Mouse (Mus musculus): Measurements from ENCODE around the gene Tmtc2. TPM values are rescaled to one million over a fixed set of nuclear protein-coding genes. Genes with fewer than 3 reads are reported as not detected.

Gene Tmtc2
- polyA plus RNA-seq, 1 experiment from 2014 or later = 6.9 TPM

- Histone ChIP-seq H3K36me3 (no peaks in the 10 kb centered on the region), H3K27ac (no peak overlapping the region), H3K4me3 (no peak overlapping the region), H3K27me3 (ENCODE audit: insufficient read depth, poor library complexity, severe bottlenecking) (no peaks in the 10 kb centered on the region), H3K9me3 (no peaks in the 10 kb centered on the region), H3K4me1 (no peaks in the 10 kb centered on the region)
- WGBS = 68% methylated on average over 4 of the region's 4 CpGs
- no peak for DNase-seq (ENCODE audit: low spot score)
These were observed 374.2 kb downstream of the Tmtc2 start for GRCm38 (mm10) chr10:105200092-105200491.

GRCm38 (mm10) chr10:105199515-105199914 lies 374.7 kb downstream of the Tmtc2 start:
- 81% methylated on average over 5 of the region's 5 CpGs for WGBS

GRCm38 (mm10) chr10:105195377-105195776 lies 378.9 kb downstream of the Tmtc2 start:
- Histone ChIP-seq H3K27ac (no peak overlapping the region), H3K4me3 (no peak overlapping the region), H3K36me3 (no peaks in the 10 kb centered on the region), H3K27me3 (ENCODE audit: insufficient read depth, poor library complexity, severe bottlenecking) (no peaks in the 10 kb centered on the region), H3K4me1 (no peaks in the 10 kb centered on the region), H3K9me3 (no peaks in the 10 kb centered on the region)
- no peak for DNase-seq (ENCODE audit: low spot score)
- WGBS = 84% methylated on average over 2 of the region's 2 CpGs

More at GRCm38 (mm10) chr10:105199515-105199914, 374.7 kb downstream of the Tmtc2 start:
- H3K4me1 ChIP-seq = no peaks in the 10 kb centered on the region
- no peaks in the 10 kb centered on the region for H3K27me3 ChIP-seq (ENCODE audit: insufficient read depth, poor library complexity, severe bottlenecking)
- no peak overlapping the region for H3K4me3 ChIP-seq
- H3K27ac ChIP-seq = no peak overlapping the region
- DNase-seq (ENCODE audit: low spot score) = no peak
- no peaks in the 10 kb centered on the region for H3K36me3 ChIP-seq
- H3K9me3 ChIP-seq = no peaks in the 10 kb centered on the region

GRCm38 (mm10) chr10:105193756-105194460 lies 380.3 kb downstream of the Tmtc2 start:
- Histone ChIP-seq H3K4me1 (peaks cover 6% of the 10 kb centered on the region), H3K27me3 (ENCODE audit: insufficient read depth, poor library complexity, severe bottlenecking) (no peaks in the 10 kb centered on the region)
- WGBS = 82% methylated on average over 4 of the region's 4 CpGs

GRCm38 (mm10) chr10:105192071-105192470 lies 382.2 kb downstream of the Tmtc2 start:
- WGBS = 92% methylated on average over 2 of the region's 2 CpGs
- H3K4me3 ChIP-seq = no peak overlapping the region
- no peaks in the 10 kb centered on the region for H3K27me3 ChIP-seq (ENCODE audit: insufficient read depth, poor library complexity, severe bottlenecking)
- no peaks in the 10 kb centered on the region for H3K9me3 ChIP-seq
- peaks cover 6% of the 10 kb centered on the region for H3K4me1 ChIP-seq
- no peaks in the 10 kb centered on the region for H3K36me3 ChIP-seq
- DNase-seq (ENCODE audit: low spot score) = no peak
- no peak overlapping the region for H3K27ac ChIP-seq

More at GRCm38 (mm10) chr10:105193756-105194460, 380.3 kb downstream of the Tmtc2 start:
- Histone ChIP-seq H3K4me3 (no peak overlapping the region), H3K36me3 (no peaks in the 10 kb centered on the region), H3K27ac (no peak overlapping the region), H3K9me3 (no peaks in the 10 kb centered on the region)
- DNase-seq (ENCODE audit: low spot score) = no peak

GRCm38 (mm10) chr10:105189746-105190145 lies 384.5 kb downstream of the Tmtc2 start:
- Histone ChIP-seq H3K27ac (peak overlapping the region; percentile 30; the same call in 1 of the 2 replicates), H3K27me3 (ENCODE audit: insufficient read depth, poor library complexity, severe bottlenecking) (no peaks in the 10 kb centered on the region), H3K4me3 (no peak overlapping the region), H3K4me1 (peaks cover 6% of the 10 kb centered on the region), H3K9me3 (no peaks in the 10 kb centered on the region), H3K36me3 (no peaks in the 10 kb centered on the region)
- 44% methylated on average over 4 of the region's 4 CpGs for WGBS
- no peak for DNase-seq (ENCODE audit: low spot score)

- DNase-seq (ENCODE audit: low spot score) = no peak
- H3K36me3 ChIP-seq = no peaks in the 10 kb centered on the region
- no peak overlapping the region for H3K4me3 ChIP-seq
- WGBS = 73% methylated on average over 5 of the region's 5 CpGs
- H3K9me3 ChIP-seq = no peaks in the 10 kb centered on the region
- H3K27ac ChIP-seq = no peak overlapping the region
- H3K27me3 ChIP-seq (ENCODE audit: insufficient read depth, poor library complexity, severe bottlenecking) = no peaks in the 10 kb centered on the region
- peaks cover 6% of the 10 kb centered on the region for H3K4me1 ChIP-seq
These were observed 387.6 kb downstream of the Tmtc2 start for GRCm38 (mm10) chr10:105186636-105187035.

GRCm38 (mm10) chr10:105168443-105169102 lies 405.7 kb downstream of the Tmtc2 start:
- Histone ChIP-seq H3K27me3 (ENCODE audit: insufficient read depth, poor library complexity, severe bottlenecking) (no peaks in the 10 kb centered on the region), H3K9me3 (no peaks in the 10 kb centered on the region), H3K4me3 (no peak overlapping the region), H3K4me1 (no peaks in the 10 kb centered on the region), H3K27ac (no peak overlapping the region), H3K36me3 (no peaks in the 10 kb centered on the region)
- no peak for DNase-seq (ENCODE audit: low spot score)
- WGBS = 85% methylated on average over 5 of the region's 5 CpGs

GRCm38 (mm10) chr10:105165291-105165690 lies 409.0 kb downstream of the Tmtc2 start:
- no peak overlapping the region for H3K4me3 ChIP-seq
- no peaks in the 10 kb centered on the region for H3K27me3 ChIP-seq (ENCODE audit: insufficient read depth, poor library complexity, severe bottlenecking)
- WGBS = 81% methylated on average over 5 of the region's 5 CpGs
- H3K9me3 ChIP-seq = no peaks in the 10 kb centered on the region
- no peaks in the 10 kb centered on the region for H3K4me1 ChIP-seq
- no peak for DNase-seq (ENCODE audit: low spot score)
- no peaks in the 10 kb centered on the region for H3K36me3 ChIP-seq
- no peak overlapping the region for H3K27ac ChIP-seq

GRCm38 (mm10) chr10:105153789-105154188 lies 420.5 kb downstream of the Tmtc2 start:
- H3K4me3 ChIP-seq = no peak overlapping the region
- H3K4me1 ChIP-seq = no peaks in the 10 kb centered on the region
- H3K9me3 ChIP-seq = no peaks in the 10 kb centered on the region
- H3K36me3 ChIP-seq = no peaks in the 10 kb centered on the region
- no peak for DNase-seq (ENCODE audit: low spot score)
- H3K27me3 ChIP-seq (ENCODE audit: insufficient read depth, poor library complexity, severe bottlenecking) = no peaks in the 10 kb centered on the region
- H3K27ac ChIP-seq = no peak overlapping the region

GRCm38 (mm10) chr10:105144382-105144781 lies 429.9 kb downstream of the Tmtc2 start:
- 54% methylated on average over 4 of the region's 4 CpGs for WGBS
- H3K4me3 ChIP-seq = no peak overlapping the region
- peaks cover 6% of the 10 kb centered on the region for H3K4me1 ChIP-seq
- H3K27ac ChIP-seq = no peak overlapping the region
- H3K9me3 ChIP-seq = no peaks in the 10 kb centered on the region
- DNase-seq (ENCODE audit: low spot score) = no peak
- no peaks in the 10 kb centered on the region for H3K36me3 ChIP-seq
- no peaks in the 10 kb centered on the region for H3K27me3 ChIP-seq (ENCODE audit: insufficient read depth, poor library complexity, severe bottlenecking)

- DNase-seq (ENCODE audit: low spot score) = no peak
- WGBS = 69% methylated on average over 3 of the region's 3 CpGs
- Histone ChIP-seq H3K4me1 (peaks cover 8% of the 10 kb centered on the region), H3K9me3 (no peaks in the 10 kb centered on the region), H3K36me3 (no peaks in the 10 kb centered on the region), H3K27me3 (ENCODE audit: insufficient read depth, poor library complexity, severe bottlenecking) (no peaks in the 10 kb centered on the region), H3K4me3 (no peak overlapping the region), H3K27ac (no peak overlapping the region)
These were observed 432.1 kb downstream of the Tmtc2 start for GRCm38 (mm10) chr10:105142201-105142600.

All from heart, embryonic 10.5 days (tissue).